Mouse (Mus musculus) stomach, adult 2 months (tissue): ENCODE data around the gene P2ry10b. TPM values are rescaled to one million over a fixed set of nuclear protein-coding genes. Genes with fewer than 3 reads are reported as not detected.

ENCODE experiments used
- polyA plus RNA-seq: library from polyadenylated mRNA; depleted of rRNA; stranded (reverse); fragments of >200 nt; gene quantifications from 2 replicates; pipeline ENCODE4 v1.2.3, GENCODE M21; 2012; rRNA removed

P2ry10b gene
- polyA plus RNA-seq = 0.13 and 0.69 TPM in 2 replicates

GRCm38 (mm10) chrX:107148681-107149080 lies at the start of gene P2ry10b:
Gene P2ry10b (plus strand): TSS chrX:107148927.

Other genes starting within 250 kb of the P2ry10b start
- gene Lpar4, start 228.3 kb upstream of the P2ry10b start, polyA plus RNA-seq = 0.04 TPM in 1 of 2 replicates, not detected in the other
- 0.02 and 0.06 TPM in 2 replicates for gene P2ry10, start 60.4 kb upstream of the P2ry10b start, polyA plus RNA-seq
- not detected in 2 replicates for gene Gpr174, start 107.0 kb downstream of the P2ry10b start, polyA plus RNA-seq